Mouse (Mus musculus): ENCODE data around the gene Pea15a.

DNA sequence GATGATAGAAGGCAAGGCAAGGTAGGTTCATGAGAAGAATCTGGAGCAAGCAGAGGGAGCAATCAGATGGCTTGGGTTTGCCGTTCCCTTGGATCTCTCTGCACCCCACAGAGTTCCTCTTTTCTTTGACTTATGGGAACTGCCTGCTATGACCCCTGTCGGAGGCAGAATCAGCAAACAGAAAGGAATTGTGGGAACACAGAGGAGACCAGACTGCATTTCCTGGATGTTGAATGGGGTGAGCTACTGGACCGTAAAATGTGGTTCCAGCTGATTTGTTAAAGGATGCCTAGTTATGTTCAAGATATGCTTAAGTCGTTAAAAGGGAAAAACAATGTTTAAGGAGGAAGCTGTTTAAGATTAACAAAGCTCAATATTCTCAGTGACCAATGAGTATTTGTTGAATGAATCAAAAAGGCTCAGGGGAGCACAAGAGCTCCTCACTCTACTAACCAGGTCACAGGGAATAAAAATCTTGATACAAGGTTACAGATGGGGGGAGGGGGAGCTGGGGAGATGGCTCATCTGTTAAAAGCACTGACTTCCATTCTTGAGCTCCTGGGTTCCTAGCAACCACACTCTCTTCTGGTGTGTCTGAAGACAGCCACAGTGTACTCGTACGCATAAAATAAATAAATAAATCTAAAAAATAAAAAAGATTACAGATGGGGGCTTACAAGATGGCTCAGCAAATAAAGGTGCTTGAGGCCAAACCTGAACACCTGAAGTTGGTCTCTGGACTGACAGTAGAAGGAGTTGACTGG, 34.5 kb upstream of the Pea15a start:
- no peak for TF ChIP-seq TAL1 (IDR thresholded peaks at IDR 0.05; ENCODE audit: low read length)
- no peak for TF ChIP-seq GATA1 (IDR thresholded peaks at IDR 0.05; ENCODE audit: low read length)

Data from erythroblast, embryonic 14.5 days (primary cell).